Mouse (Mus musculus) 416B (cell line): ENCODE data around the gene Ccdc58.
"Not testable (repeated sequence)": the region's sequence is repeated elsewhere in the genome, so short reads cannot be mapped to it uniquely, and the experiment has no call there.

Experiments
- DNase-seq: peaks from one replicate; pipeline ENCODE4 v3.0.0; 2011; ENCODE audit warnings: low read depth

Ccdc58 gene

GRCm38 (mm10) chr16:36074772-36075171 is 3.3 kb downstream of the Ccdc58 start:
- peak; percentile 63 for DNase-seq

- no peak for DNase-seq
Observed at GRCm38 (mm10) chr16:36079916-36080315, 8.4 kb downstream of the Ccdc58 start.

- DNase-seq = no peak
Observed at GRCm38 (mm10) chr16:36087846-36088245, 16.4 kb downstream of the Ccdc58 start.

- DNase-seq = no peak
Observed at GRCm38 (mm10) chr16:36089065-36089464, 17.6 kb downstream of the Ccdc58 start.

GRCm38 (mm10) chr16:36089850-36090616 is 18.5 kb downstream of the Ccdc58 start:
- peak; percentile 24 for DNase-seq

- DNase-seq = no peak
Observed at GRCm38 (mm10) chr16:36090785-36091509, 19.5 kb downstream of the Ccdc58 start.

- DNase-seq = no peak
Observed at GRCm38 (mm10) chr16:36094079-36094478, 22.6 kb downstream of the Ccdc58 start.

- peak; percentile 43 for DNase-seq
Observed at GRCm38 (mm10) chr16:36097813-36098499, 26.5 kb downstream of the Ccdc58 start.

GRCm38 (mm10) chr16:36101526-36101925 is 30.0 kb downstream of the Ccdc58 start:
- DNase-seq = no peak

GRCm38 (mm10) chr16:36102211-36102610 is 30.7 kb downstream of the Ccdc58 start:
- DNase-seq = no peak

GRCm38 (mm10) chr16:36111486-36111885 is 40.0 kb downstream of the Ccdc58 start:
- DNase-seq = not testable (repeated sequence)

GRCm38 (mm10) chr16:36115751-36116150 is 44.3 kb downstream of the Ccdc58 start:
- not testable (repeated sequence) for DNase-seq

GRCm38 (mm10) chr16:36128092-36128491 is 56.6 kb downstream of the Ccdc58 start:
- no peak for DNase-seq

- DNase-seq = no peak
Observed at GRCm38 (mm10) chr16:36131141-36131540, 59.7 kb downstream of the Ccdc58 start, which contains the start of gene Csta1. Csta1 (minus strand) TSS chr16:36131241.

GRCm38 (mm10) chr16:36138201-36138600 is 66.7 kb downstream of the Ccdc58 start:
- no peak for DNase-seq
